Mouse (Mus musculus): Measurements from ENCODE around the gene H2-Ob. TPM values are rescaled to one million over a fixed set of nuclear protein-coding genes. Genes with fewer than 3 reads are reported as not detected.

The H2-Ob gene
- polyA plus RNA-seq, 1 experiment from 2014 or later = 0.35 TPM

- H3K4me1 ChIP-seq (replicated peaks; ENCODE audit: control insufficient read depth, insufficient read depth, low read length) = no peaks in the 10 kb centered on the region
- H3K4me3 ChIP-seq (ENCODE audit: low read length) = no peak overlapping the region
- H3K4me2 ChIP-seq (ENCODE audit: low read depth, low read length) = no peak overlapping the region
- no peaks in the 10 kb centered on the region for H3K36me3 ChIP-seq (ENCODE audit: control insufficient read depth, insufficient read depth, low read length)
- no peak overlapping the region for H3K9ac ChIP-seq (ENCODE audit: low read length)
- no peaks in the 10 kb centered on the region for H3K27me3 ChIP-seq (ENCODE audit: control insufficient read depth, insufficient read depth, low read depth, low read length)
- no peak overlapping the region for H3K27ac ChIP-seq (ENCODE audit: low read length)
- H3K9me3 ChIP-seq (ENCODE audit: control insufficient read depth, low read length) = no peaks in the 10 kb centered on the region
- ATAC-seq (ENCODE audit: low read depth) = no peak
- WGBS = 88% methylated on average over 3 of the region's 3 CpGs
Observed at GRCm38 (mm10) chr17:34247047-34247446, 8.3 kb downstream of the H2-Ob start.

GRCm38 (mm10) chr17:34248764-34249163 is 10.1 kb downstream of the H2-Ob start:
- no peaks in the 10 kb centered on the region for H3K9me3 ChIP-seq (ENCODE audit: control insufficient read depth, low read length)

GRCm38 (mm10) chr17:34249361-34249760 is 10.7 kb downstream of the H2-Ob start:
- H3K4me1 ChIP-seq (replicated peaks; ENCODE audit: control insufficient read depth, insufficient read depth, low read length) = no peaks in the 10 kb centered on the region
- H3K36me3 ChIP-seq (ENCODE audit: control insufficient read depth, insufficient read depth, low read length) = no peaks in the 10 kb centered on the region
- no peak overlapping the region for H3K4me3 ChIP-seq (ENCODE audit: low read length)
- H3K9ac ChIP-seq (ENCODE audit: low read length) = no peak overlapping the region
- H3K27ac ChIP-seq (ENCODE audit: low read length) = no peak overlapping the region
- H3K27me3 ChIP-seq (ENCODE audit: control insufficient read depth, insufficient read depth, low read depth, low read length) = no peaks in the 10 kb centered on the region
- WGBS = 40% methylated on average over 3 of the region's 3 CpGs
- no peaks in the 10 kb centered on the region for H3K9me3 ChIP-seq (ENCODE audit: control insufficient read depth, low read length)
- no peak overlapping the region for H3K4me2 ChIP-seq (ENCODE audit: low read depth, low read length)
- no peak for ATAC-seq (ENCODE audit: low read depth)

More at GRCm38 (mm10) chr17:34248764-34249163, 10.1 kb downstream of the H2-Ob start:
- H3K36me3 ChIP-seq (ENCODE audit: control insufficient read depth, insufficient read depth, low read length) = no peaks in the 10 kb centered on the region
- H3K4me2 ChIP-seq (ENCODE audit: low read depth, low read length) = no peak overlapping the region
- H3K9ac ChIP-seq (ENCODE audit: low read length) = no peak overlapping the region
- 36% methylated on average over 2 of the region's 2 CpGs for WGBS
- no peak for ATAC-seq (ENCODE audit: low read depth)
- H3K27ac ChIP-seq (ENCODE audit: low read length) = no peak overlapping the region
- no peaks in the 10 kb centered on the region for H3K4me1 ChIP-seq (replicated peaks; ENCODE audit: control insufficient read depth, insufficient read depth, low read length)
- H3K27me3 ChIP-seq (ENCODE audit: control insufficient read depth, insufficient read depth, low read depth, low read length) = no peaks in the 10 kb centered on the region
- no peak overlapping the region for H3K4me3 ChIP-seq (ENCODE audit: low read length)

GRCm38 (mm10) chr17:34249878-34250277 is 11.2 kb downstream of the H2-Ob start:
- 15% methylated on average over 4 of the region's 4 CpGs for WGBS
- no peaks in the 10 kb centered on the region for H3K9me3 ChIP-seq (ENCODE audit: control insufficient read depth, low read length)
- no peaks in the 10 kb centered on the region for H3K27me3 ChIP-seq (ENCODE audit: control insufficient read depth, insufficient read depth, low read depth, low read length)
- H3K4me3 ChIP-seq (ENCODE audit: low read length) = no peak overlapping the region
- no peak overlapping the region for H3K4me2 ChIP-seq (ENCODE audit: low read depth, low read length)
- no peak overlapping the region for H3K27ac ChIP-seq (ENCODE audit: low read length)
- ATAC-seq (ENCODE audit: low read depth) = no peak
- H3K36me3 ChIP-seq (ENCODE audit: control insufficient read depth, insufficient read depth, low read length) = no peaks in the 10 kb centered on the region
- H3K9ac ChIP-seq (ENCODE audit: low read length) = no peak overlapping the region
- no peaks in the 10 kb centered on the region for H3K4me1 ChIP-seq (replicated peaks; ENCODE audit: control insufficient read depth, insufficient read depth, low read length)

GRCm38 (mm10) chr17:34251666-34252065 is 13.0 kb downstream of the H2-Ob start:
- H3K36me3 ChIP-seq (ENCODE audit: control insufficient read depth, insufficient read depth, low read length) = no peaks in the 10 kb centered on the region
- H3K27me3 ChIP-seq (ENCODE audit: control insufficient read depth, insufficient read depth, low read depth, low read length) = no peaks in the 10 kb centered on the region
- no peaks in the 10 kb centered on the region for H3K4me1 ChIP-seq (replicated peaks; ENCODE audit: control insufficient read depth, insufficient read depth, low read length)
- ATAC-seq (ENCODE audit: low read depth) = no peak
- H3K4me2 ChIP-seq (ENCODE audit: low read depth, low read length) = no peak overlapping the region
- 39% methylated on average over 4 of the region's 4 CpGs for WGBS
- H3K9me3 ChIP-seq (ENCODE audit: control insufficient read depth, low read length) = no peaks in the 10 kb centered on the region
- no peak overlapping the region for H3K4me3 ChIP-seq (ENCODE audit: low read length)
- H3K27ac ChIP-seq (ENCODE audit: low read length) = no peak overlapping the region
- no peak overlapping the region for H3K9ac ChIP-seq (ENCODE audit: low read length)

- Histone ChIP-seq H3K9me3 (ENCODE audit: control insufficient read depth, low read length) (no peaks in the 10 kb centered on the region), H3K36me3 (ENCODE audit: control insufficient read depth, insufficient read depth, low read length) (no peaks in the 10 kb centered on the region), H3K27ac (ENCODE audit: low read length) (no peak overlapping the region), H3K9ac (ENCODE audit: low read length) (no peak overlapping the region), H3K4me2 (ENCODE audit: low read depth, low read length) (no peak overlapping the region), H3K27me3 (ENCODE audit: control insufficient read depth, insufficient read depth, low read depth, low read length) (peaks cover 6% of the 10 kb centered on the region), H3K4me3 (ENCODE audit: low read length) (no peak overlapping the region), H3K4me1 (replicated peaks; ENCODE audit: control insufficient read depth, insufficient read depth, low read length) (no peaks in the 10 kb centered on the region)
- no peak for ATAC-seq (ENCODE audit: low read depth)
- 78% methylated on average over 5 of the region's 5 CpGs for WGBS
Observed at GRCm38 (mm10) chr17:34256501-34256900, 17.8 kb downstream of the H2-Ob start.

GRCm38 (mm10) chr17:34257594-34258375 is 19.1 kb downstream of the H2-Ob start, which contains the start of gene H2-Ab1:
H2-Ab1 (plus strand) TSS chr17:34257689.
- Histone ChIP-seq H3K9ac (ENCODE audit: low read length) (no peak within 1 kb of the TSS), H3K27ac (ENCODE audit: low read length) (no peak within 1 kb of the TSS), H3K4me2 (ENCODE audit: low read depth, low read length) (no peak within 1 kb of the TSS), H3K4me3 (ENCODE audit: low read length) (no peak within 1 kb of the TSS), H3K9me3 (ENCODE audit: control insufficient read depth, low read length) (no peaks in the 10 kb centered on the region), H3K27me3 (ENCODE audit: control insufficient read depth, insufficient read depth, low read depth, low read length) (peaks cover 16% of the 10 kb centered on the region), H3K36me3 (ENCODE audit: control insufficient read depth, insufficient read depth, low read length) (no peaks in the 10 kb centered on the region), H3K4me1 (replicated peaks; ENCODE audit: control insufficient read depth, insufficient read depth, low read length) (no peaks in the 10 kb centered on the region)
- 67% methylated on average over 11 of the region's 11 CpGs for WGBS
- ATAC-seq (ENCODE audit: low read depth) = no peak

GRCm38 (mm10) chr17:34260551-34260950 is 21.8 kb downstream of the H2-Ob start:
- Histone ChIP-seq H3K27me3 (ENCODE audit: control insufficient read depth, insufficient read depth, low read depth, low read length) (peaks cover 43% of the 10 kb centered on the region), H3K27ac (ENCODE audit: low read length) (no peak overlapping the region)
- WGBS = 31% methylated on average over 5 of the region's 5 CpGs

GRCm38 (mm10) chr17:34261502-34261901 is 22.8 kb downstream of the H2-Ob start:
- Histone ChIP-seq H3K4me3 (ENCODE audit: low read length) (no peak overlapping the region), H3K36me3 (ENCODE audit: control insufficient read depth, insufficient read depth, low read length) (no peaks in the 10 kb centered on the region), H3K4me1 (replicated peaks; ENCODE audit: control insufficient read depth, insufficient read depth, low read length) (peaks cover 16% of the 10 kb centered on the region), H3K27ac (ENCODE audit: low read length) (no peak overlapping the region), H3K9ac (ENCODE audit: low read length) (no peak overlapping the region), H3K9me3 (ENCODE audit: control insufficient read depth, low read length) (no peaks in the 10 kb centered on the region), H3K4me2 (ENCODE audit: low read depth, low read length) (no peak overlapping the region), H3K27me3 (ENCODE audit: control insufficient read depth, insufficient read depth, low read depth, low read length) (peaks cover 43% of the 10 kb centered on the region)
- 24% methylated on average over 4 of the region's 4 CpGs for WGBS
- peak; percentile 53 for ATAC-seq (ENCODE audit: low read depth)

More at GRCm38 (mm10) chr17:34260551-34260950, 21.8 kb downstream of the H2-Ob start:
- Histone ChIP-seq H3K4me3 (ENCODE audit: low read length) (no peak overlapping the region), H3K9ac (ENCODE audit: low read length) (no peak overlapping the region), H3K9me3 (ENCODE audit: control insufficient read depth, low read length) (no peaks in the 10 kb centered on the region), H3K4me1 (replicated peaks; ENCODE audit: control insufficient read depth, insufficient read depth, low read length) (peaks cover 16% of the 10 kb centered on the region), H3K36me3 (ENCODE audit: control insufficient read depth, insufficient read depth, low read length) (no peaks in the 10 kb centered on the region), H3K4me2 (ENCODE audit: low read depth, low read length) (no peak overlapping the region)
- ATAC-seq (ENCODE audit: low read depth) = no peak

All from lung, embryonic 16.5 days (tissue).